Mouse (Mus musculus) hindbrain, embryonic 15.5 days (tissue): ENCODE measurements around the gene Tulp1. TPM values are rescaled to one million over a fixed set of nuclear protein-coding genes. Genes with fewer than 3 reads are reported as not detected.
A peak's percentile ranks its signal among the peaks of the same experiment; 100 is the strongest.

ENCODE experiments used
- ATAC-seq: fragments of 200-750 bp; cut with Nextera tagmentation; 2 replicates; pipeline ENCODE4 v1.8.0; 2017; ENCODE audit warnings: low read depth, moderate number of reproducible peaks, moderate TSS enrichment; ENCODE audit not compliant: low FRiP score
- H3K27ac ChIP-seq: fragments of 300-500 bp; sonication (generic); replicated peaks from 2 replicates; pipeline ENCODE4 v1.5.1; 2015; ENCODE audit warnings: mild to moderate bottlenecking, inconsistent platforms
- H3K27me3 ChIP-seq: fragments of 300-500 bp; sonication (generic); 2 replicates; pipeline ENCODE4 v1.6.1; 2015; ENCODE audit warnings: control low read depth, inconsistent platforms
- H3K36me3 ChIP-seq: fragments of 300-500 bp; sonication (generic); 2 replicates; pipeline ENCODE4 v1.6.1; 2015; ENCODE audit warnings: control low read depth, inconsistent platforms
- H3K4me1 ChIP-seq: fragments of 300-500 bp; sonication (generic); replicated peaks from 2 replicates; pipeline ENCODE4 v1.6.1; 2015; ENCODE audit warnings: control low read depth, inconsistent platforms
- H3K4me2 ChIP-seq: fragments of 300-500 bp; sonication (generic); 2 replicates; pipeline ENCODE4 v1.6.1; 2015; ENCODE audit warnings: moderate library complexity, mild to moderate bottlenecking, inconsistent platforms
- H3K4me3 ChIP-seq: fragments of 300-500 bp; sonication (generic); 2 replicates; pipeline ENCODE4 v1.5.1; 2015; ENCODE audit warnings: mild to moderate bottlenecking, inconsistent platforms
- H3K9ac ChIP-seq: fragments of 300-500 bp; sonication (generic); 2 replicates; pipeline ENCODE4 v1.6.1; 2015; ENCODE audit warnings: inconsistent platforms
- H3K9me3 ChIP-seq: fragments of 300-500 bp; sonication (generic); 2 replicates; pipeline ENCODE4 v1.6.1; 2016; ENCODE audit warnings: control low read depth, inconsistent platforms
- WGBS: fragments of 180-500 bp; shearing (Covaris S2); methylation state at CpG from one replicate; pipeline ENCODE4 v1.1.7; 2015; 5-methylcytosine and 5-hydroxymethylcytosine counted together
- polyA plus RNA-seq: library from polyadenylated mRNA; unstranded; fragments of >200 nt; fragmentation: Nextera tagmentation; extraction: Ambion mirVana; gene quantifications from 2 replicates; pipeline ENCODE4 v1.2.1, GENCODE M21; 2015

Gene Tulp1
- polyA plus RNA-seq, 1 experiment from 2014 or later, result 1.7 TPM

GRCm38 (mm10) chr17:28388534-28388933 lies 23.5 kb upstream of the Tulp1 start:
- H3K4me3 ChIP-seq, result no peak overlapping the region
- H3K9ac ChIP-seq, result no peak overlapping the region
- H3K27ac ChIP-seq, result no peak overlapping the region
- H3K4me2 ChIP-seq, result no peak overlapping the region
- no peak for ATAC-seq
- H3K36me3 ChIP-seq, result no peaks in the 10 kb centered on the region
- H3K9me3 ChIP-seq, result no peaks in the 10 kb centered on the region
- WGBS, result 88% methylated on average over 3 of the region's 3 CpGs
- peaks cover 6% of the 10 kb centered on the region for H3K4me1 ChIP-seq
- H3K27me3 ChIP-seq, result 0 out of 2 replicates have a peak, but pooled peaks cover 2% of the 10 kb centered on the region

- H3K27ac ChIP-seq, result peak overlapping the region; percentile 32; the same call in 1 of the 2 replicates
- H3K36me3 ChIP-seq, result no peaks in the 10 kb centered on the region
- peaks cover 6% of the 10 kb centered on the region for H3K4me1 ChIP-seq
- H3K4me3 ChIP-seq, result peak overlapping the region; percentile 25
- WGBS, result 5% methylated on average over 23 of the region's 23 CpGs
- 0 out of 2 replicates have a peak, but pooled peaks cover 2% of the 10 kb centered on the region for H3K27me3 ChIP-seq
- peak; percentile 81; the same call in 1 of the 2 replicates for ATAC-seq
- no peaks in the 10 kb centered on the region for H3K9me3 ChIP-seq
- peak overlapping the region; percentile 54 for H3K4me2 ChIP-seq
- H3K9ac ChIP-seq, result peak overlapping the region; percentile 21; the same call in 1 of the 2 replicates
Observed at GRCm38 (mm10) chr17:28386150-28386905, 21.3 kb upstream of the Tulp1 start.

- Histone ChIP-seq H3K9me3 (no peaks in the 10 kb centered on the region), H3K4me2 (no peak overlapping the region), H3K9ac (no peak overlapping the region), H3K27me3 (0 out of 2 replicates have a peak, but pooled peaks cover 2% of the 10 kb centered on the region), H3K27ac (no peak overlapping the region), H3K4me3 (no peak overlapping the region), H3K4me1 (peaks cover 6% of the 10 kb centered on the region), H3K36me3 (no peaks in the 10 kb centered on the region)
- no peak for ATAC-seq
- 71% methylated on average over 4 of the region's 4 CpGs for WGBS
Observed at GRCm38 (mm10) chr17:28384298-28384697, 19.3 kb upstream of the Tulp1 start.

- no peak for ATAC-seq
- WGBS, result 10% methylated on average over 6 of the region's 6 CpGs
Observed at GRCm38 (mm10) chr17:28380255-28380654, 15.2 kb upstream of the Tulp1 start.

GRCm38 (mm10) chr17:28375592-28376061 lies 10.6 kb upstream of the Tulp1 start:
- H3K9ac ChIP-seq, result no peak overlapping the region
- ATAC-seq, result no peak
- no peak overlapping the region for H3K27ac ChIP-seq
- H3K4me2 ChIP-seq, result no peak overlapping the region
- peaks cover 30% of the 10 kb centered on the region for H3K27me3 ChIP-seq
- no peaks in the 10 kb centered on the region for H3K9me3 ChIP-seq
- no peaks in the 10 kb centered on the region for H3K36me3 ChIP-seq
- WGBS, result 16% methylated on average over 17 of the region's 17 CpGs
- H3K4me3 ChIP-seq, result no peak overlapping the region
- no peaks in the 10 kb centered on the region for H3K4me1 ChIP-seq

More at GRCm38 (mm10) chr17:28380255-28380654, 15.2 kb upstream of the Tulp1 start:
- no peak overlapping the region for H3K27ac ChIP-seq
- H3K36me3 ChIP-seq, result no peaks in the 10 kb centered on the region
- H3K4me3 ChIP-seq, result no peak overlapping the region
- H3K4me2 ChIP-seq, result no peak overlapping the region
- H3K9me3 ChIP-seq, result no peaks in the 10 kb centered on the region
- no peaks in the 10 kb centered on the region for H3K4me1 ChIP-seq
- H3K9ac ChIP-seq, result no peak overlapping the region
- H3K27me3 ChIP-seq, result peaks cover 14% of the 10 kb centered on the region

- Histone ChIP-seq H3K4me3 (no peak overlapping the region), H3K27me3 (peaks cover 30% of the 10 kb centered on the region), H3K9ac (no peak overlapping the region), H3K36me3 (no peaks in the 10 kb centered on the region), H3K27ac (no peak overlapping the region), H3K4me2 (peak overlapping the region; percentile 28; the same call in 1 of the 2 replicates), H3K9me3 (no peaks in the 10 kb centered on the region), H3K4me1 (no peaks in the 10 kb centered on the region)
- 20% methylated on average over 16 of the region's 16 CpGs for WGBS
- peak; percentile 30; the same call in 1 of the 2 replicates for ATAC-seq
Observed at GRCm38 (mm10) chr17:28374494-28374893, 9.5 kb upstream of the Tulp1 start.

GRCm38 (mm10) chr17:28373821-28374220 lies 8.8 kb upstream of the Tulp1 start:
- WGBS, result 12% methylated on average over 10 of the region's 10 CpGs
- Histone ChIP-seq H3K4me1 (no peaks in the 10 kb centered on the region), H3K27me3 (peaks cover 30% of the 10 kb centered on the region), H3K9me3 (no peaks in the 10 kb centered on the region), H3K4me2 (no peak overlapping the region), H3K4me3 (no peak overlapping the region), H3K9ac (no peak overlapping the region), H3K27ac (no peak overlapping the region), H3K36me3 (no peaks in the 10 kb centered on the region)
- no peak for ATAC-seq

- Histone ChIP-seq H3K36me3 (no peaks in the 10 kb centered on the region), H3K4me1 (no peaks in the 10 kb centered on the region), H3K9ac (no peak overlapping the region), H3K4me3 (no peak overlapping the region), H3K27me3 (peaks cover 28% of the 10 kb centered on the region), H3K9me3 (no peaks in the 10 kb centered on the region), H3K4me2 (no peak overlapping the region), H3K27ac (no peak overlapping the region)
- WGBS, result 48% methylated on average over 1 of the region's 1 CpGs
- ATAC-seq, result no peak
Observed at GRCm38 (mm10) chr17:28371941-28372340, 6.9 kb upstream of the Tulp1 start.

- ATAC-seq, result no peak
- no peak overlapping the region for H3K27ac ChIP-seq
- no peak overlapping the region for H3K4me2 ChIP-seq
- H3K4me1 ChIP-seq, result no peaks in the 10 kb centered on the region
- no peak overlapping the region for H3K9ac ChIP-seq
- H3K4me3 ChIP-seq, result no peak overlapping the region
- H3K9me3 ChIP-seq, result no peaks in the 10 kb centered on the region
- no peaks in the 10 kb centered on the region for H3K36me3 ChIP-seq
- peaks cover 25% of the 10 kb centered on the region for H3K27me3 ChIP-seq
- WGBS, result 68% methylated on average over 2 of the region's 2 CpGs
Observed at GRCm38 (mm10) chr17:28371286-28371685, 6.3 kb upstream of the Tulp1 start.

- WGBS, result 76% methylated on average over 5 of the region's 5 CpGs
- H3K9ac ChIP-seq, result no peak overlapping the region
- ATAC-seq, result no peak
- H3K27ac ChIP-seq, result no peak overlapping the region
- no peak overlapping the region for H3K4me3 ChIP-seq
- no peak overlapping the region for H3K4me2 ChIP-seq
- peaks cover 6% of the 10 kb centered on the region for H3K4me1 ChIP-seq
- H3K27me3 ChIP-seq, result peaks cover 29% of the 10 kb centered on the region
- H3K9me3 ChIP-seq, result no peaks in the 10 kb centered on the region
- H3K36me3 ChIP-seq, result no peaks in the 10 kb centered on the region
Observed at GRCm38 (mm10) chr17:28369056-28369455, 4.0 kb upstream of the Tulp1 start.

- Histone ChIP-seq H3K9ac (no peak overlapping the region), H3K4me1 (peaks cover 11% of the 10 kb centered on the region), H3K9me3 (no peaks in the 10 kb centered on the region), H3K4me3 (no peak overlapping the region), H3K4me2 (no peak overlapping the region), H3K27ac (no peak overlapping the region), H3K27me3 (peaks cover 29% of the 10 kb centered on the region), H3K36me3 (no peaks in the 10 kb centered on the region)
- ATAC-seq, result no peak
- 4% methylated on average over 13 of the region's 13 CpGs for WGBS
Observed at GRCm38 (mm10) chr17:28368449-28368848, 3.4 kb upstream of the Tulp1 start.

- Histone ChIP-seq H3K9ac (no peak overlapping the region), H3K27me3 (peaks cover 68% of the 10 kb centered on the region), H3K4me3 (no peak overlapping the region), H3K4me2 (no peak overlapping the region), H3K4me1 (peaks cover 24% of the 10 kb centered on the region), H3K9me3 (no peaks in the 10 kb centered on the region), H3K27ac (no peak overlapping the region), H3K36me3 (no peaks in the 10 kb centered on the region)
- WGBS, result 10% methylated on average over 6 of the region's 6 CpGs
- ATAC-seq, result no peak
Observed at GRCm38 (mm10) chr17:28363507-28363906, 1.5 kb downstream of the Tulp1 start.
